ENCODE assay signal across 12 mouse cellular contexts in genomic region chr1:24729784-24730183, GRCm38 (mm10).
"Had no signal": no experiment of that assay in that cellular context is flagged by ENCODE, and none has a peak within 500 bp of the region (broad histone marks: within the 10 kb centered on the region; RNA-seq: fewer than 3 reads in every experiment).

No protein-coding gene starts in this region.

- DNase-seq: retina, postnatal 1 day; right cerebral cortex, adult 18-20 months; right cerebral cortex, postnatal 14 days; right cerebral cortex, postnatal 25 days; right cerebral cortex, postnatal 4 days; spleen, adult 18-20 months; thymus, adult 18-20 months; thymus, adult 2 months; thymus, postnatal 14 days; thymus, postnatal 25 days; thymus, postnatal 36 days; thymus, postnatal 4 days had no signal
